Mouse (Mus musculus) left cerebral cortex, adult 2 months (tissue): ENCODE data around the gene Arl8a. TPM values are rescaled to one million over a fixed set of nuclear protein-coding genes. Genes with fewer than 3 reads are reported as not detected.
"Not testable (repeated sequence)": the region's sequence is repeated elsewhere in the genome, so short reads cannot be mapped to it uniquely, and the experiment has no call there.

Source experiments
- DNase-seq, 2 experiments: peaks; one replicate each; pipeline ENCODE4 v3.0.0; 2021 to 2022; ENCODE audit warnings: low spot score in 2 of 2, mixed read lengths in 1 of 2; ENCODE audit errors: extremely low spot score in 1 of 2
- H3K27ac ChIP-seq: fragments of 200-600 bp; 2 replicates; pipeline ENCODE4 v1.8.1; 2022
- H3K4me3 ChIP-seq: fragments of 200-600 bp; 2 replicates; pipeline ENCODE4 v1.8.1; 2022
- CTCF ChIP-seq: fragments of 200-600 bp; IDR thresholded peaks from 2 replicates; pipeline ENCODE4 v1.8.1; 2022; ENCODE audit warnings: antibody characterized with exemption, mild to moderate bottlenecking, moderate library complexity
- intact Hi-C: fragments of 180-260 bp; cut with DNase I; formaldehyde crosslinking; loops from one replicate; pipeline ENCODE4 v1.15.1; 2025
- long read RNA-seq, 2 experiments: library from polyadenylated mRNA; stranded (forward); transcript quantifications; one replicate each; pipeline ENCODE4 v2.0.0; 2021; ENCODE audit warnings: borderline mapping rate in 2 of 2
- total RNA-seq, 2 experiments: library from RNA; stranded (reverse); gene quantifications; 2 replicates each; pipeline ENCODE4 v1.2.3; 2021

Gene Arl8a
- 100 to 1,000 TPM; 262 to 263 TPM for total RNA-seq
- long read RNA-seq, experiment 1, transcript Arl8a-201 (7 exons, 1,713 nt), result major isoform, 203 of 229 reads
- long read RNA-seq, experiment 1, partial matches to known transcripts, result 6 of 229 reads
- long read RNA-seq, experiment 1, other reads (novel, unspliced or antisense), result 18 of 229 reads
- long read RNA-seq, experiment 2, transcript Arl8a-201 (7 exons, 1,713 nt), result major isoform, 149 of 170 reads
- long read RNA-seq, experiment 2, partial matches to known transcripts, result 4 of 170 reads
- long read RNA-seq, experiment 2, other reads (novel, unspliced or antisense), result 16 of 170 reads

DNA sequence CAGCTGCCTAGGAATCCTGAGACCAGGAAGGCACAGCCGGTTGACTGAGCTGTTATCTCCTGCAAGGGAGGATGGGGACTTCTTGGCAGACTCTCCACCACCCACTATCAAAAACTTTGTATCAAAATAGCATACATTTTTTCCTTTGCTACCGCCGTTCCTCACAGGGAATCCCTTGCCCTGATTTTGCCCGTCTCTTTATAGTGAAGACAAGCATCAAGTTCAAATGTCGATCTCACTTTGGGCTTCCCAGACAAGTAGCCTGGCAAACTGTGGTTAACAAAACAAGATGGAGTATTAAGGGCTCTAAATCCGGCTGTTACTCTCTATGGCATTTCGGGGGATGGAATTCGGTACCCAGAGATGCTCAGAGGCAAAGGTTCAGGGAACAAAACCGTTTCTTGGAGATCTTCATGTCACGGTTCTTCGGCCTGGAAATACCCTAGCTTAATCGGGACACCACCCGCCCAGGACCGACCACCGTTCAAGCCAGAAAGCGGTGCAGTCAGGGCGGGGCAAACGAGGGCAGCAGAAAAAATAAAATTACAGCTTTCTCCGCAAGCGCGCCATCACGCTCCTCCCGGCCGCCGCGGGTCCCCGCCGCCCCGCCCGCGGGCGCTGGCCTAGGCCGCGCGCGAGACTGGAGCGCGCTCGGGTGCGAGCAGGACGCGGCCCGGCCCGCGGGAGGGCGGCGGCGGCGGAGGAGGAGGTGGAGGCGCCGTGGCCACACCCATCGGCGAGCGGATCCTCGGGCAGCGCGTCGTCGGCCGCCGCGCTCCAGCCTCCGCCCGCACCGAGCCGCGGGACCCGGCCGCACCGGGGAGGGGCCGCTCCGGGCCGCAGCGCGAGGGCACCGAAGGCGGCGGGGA, at the start of gene Arl8a:
Gene Arl8a, plus strand, starts transcription at position 748 of the 869 bp plus-strand sequence.
- Histone ChIP-seq H3K27ac (peak within 1 kb of the TSS; percentile 98), H3K4me3 (peak within 1 kb of the TSS; percentile 75)
- intact Hi-C loops, result loop anchor here (2.0 kb wide), 1 partner anchor 222 kb away; no protein-coding TSS in a partner anchor
- peak; percentile 87 to 89 for DNase-seq
- no peak for TF ChIP-seq CTCF

DNA sequence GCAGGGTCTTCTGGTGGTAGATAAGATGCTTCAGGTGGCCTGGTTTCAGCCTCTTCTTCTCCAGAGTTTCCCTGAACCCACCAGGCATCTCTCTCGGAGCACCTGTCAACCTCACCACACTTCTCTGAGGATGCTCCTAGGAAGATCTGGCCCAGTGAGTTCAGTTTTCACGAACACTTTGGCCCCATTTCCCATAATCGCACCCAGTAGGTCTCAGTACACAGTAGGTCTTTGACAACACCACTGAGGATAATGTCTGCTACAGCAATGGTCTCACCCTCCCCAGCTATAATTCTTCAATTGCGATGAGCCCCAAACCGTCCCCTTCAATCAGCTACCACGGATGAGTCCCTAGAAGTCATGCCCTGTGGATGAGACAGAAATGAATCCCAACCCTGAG, 49.2 kb upstream of the Arl8a start:
- Histone ChIP-seq H3K4me3 (no peak overlapping the region), H3K27ac (no peak overlapping the region)
- no peak for DNase-seq
- intact Hi-C loops, result no loop called here
- no peak for TF ChIP-seq CTCF

DNA sequence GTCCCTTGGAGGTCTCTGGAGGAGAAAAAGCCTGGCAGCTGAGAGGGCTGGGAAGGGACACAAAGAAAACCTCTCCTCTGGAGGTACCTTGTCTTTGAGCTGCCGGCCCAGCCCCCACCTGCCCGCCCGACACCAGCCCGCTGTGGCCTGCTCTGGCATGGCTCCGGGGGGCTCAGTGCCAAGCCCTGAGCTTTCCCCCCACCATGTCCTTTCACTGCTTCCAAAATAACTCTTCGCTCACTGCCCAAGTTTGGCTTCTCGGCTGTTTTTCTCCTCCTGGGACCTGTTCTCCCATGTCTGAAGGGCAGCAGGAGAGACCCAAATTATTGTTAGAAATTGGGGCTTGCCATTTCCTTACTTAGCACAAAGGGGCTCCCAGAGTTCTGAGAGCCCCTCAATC, 48.2 kb upstream of the Arl8a start:
- no peak for DNase-seq
- H3K4me3 ChIP-seq, result no peak overlapping the region
- H3K27ac ChIP-seq, result no peak overlapping the region
- intact Hi-C loops, result no loop called here
- TF ChIP-seq CTCF, result no peak

DNA sequence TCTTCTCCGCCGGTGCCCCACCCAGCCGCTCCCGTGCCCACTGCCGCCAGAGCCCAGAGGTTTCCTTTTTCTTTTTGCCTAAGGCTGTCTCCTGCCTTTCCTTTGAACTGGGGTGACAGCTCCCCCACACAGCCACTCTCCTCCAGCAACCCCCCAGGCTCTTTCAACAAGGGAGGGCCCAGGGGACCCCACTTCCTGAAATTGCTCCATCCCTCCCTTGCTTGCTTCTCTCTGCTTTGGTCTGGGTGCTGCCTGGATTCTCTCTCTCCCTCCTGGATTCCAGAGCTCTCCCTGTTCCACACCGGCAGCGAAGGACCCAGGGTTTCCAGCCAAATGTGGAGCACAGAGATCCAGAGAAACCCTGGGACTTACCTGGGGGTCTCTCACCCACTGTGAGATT, 46.2 kb upstream of the Arl8a start:
- TF ChIP-seq CTCF, result no peak
- no peak overlapping the region for H3K4me3 ChIP-seq
- intact Hi-C loops, result no loop called here

GRCm38 (mm10) chr1:135105124-135105523, 41.5 kb upstream of the Arl8a start, which contains the start of gene Lgr6:
Gene Lgr6, minus strand, starts transcription at chr1:135105276.
- no peak within 1 kb of the TSS for H3K27ac ChIP-seq
- intact Hi-C loops, result loop anchor here (5.0 kb wide), 1 partner anchor 133 kb away; no protein-coding TSS in a partner anchor
- H3K4me3 ChIP-seq, result peak within 1 kb of the TSS; percentile 13; the same call in 1 of the 2 replicates
- no peak for DNase-seq
- TF ChIP-seq CTCF, result no peak

More for the DNA sequence above, 46.2 kb upstream of the Arl8a start:
- no peak overlapping the region for H3K27ac ChIP-seq
- DNase-seq, result no peak

GRCm38 (mm10) chr1:135105951-135106350, 40.7 kb upstream of the Arl8a start:
- no peak overlapping the region for H3K4me3 ChIP-seq
- DNase-seq, result peak; percentile 63 to 69
- peak; percentile 92 for TF ChIP-seq CTCF
- intact Hi-C loops, result loop anchor here (1.0 to 5.0 kb wide), 2 partner anchors 117 to 134 kb away; no protein-coding TSS in a partner anchor
- no peak overlapping the region for H3K27ac ChIP-seq

- DNase-seq, result no peak
- peak; percentile 52 for TF ChIP-seq CTCF
- no peak overlapping the region for H3K4me3 ChIP-seq
- intact Hi-C loops, result loop anchor here (5.0 kb wide), 1 partner anchor 136 kb away; no protein-coding TSS in a partner anchor
- H3K27ac ChIP-seq, result no peak overlapping the region
These were observed 38.0 kb upstream of the Arl8a start for GRCm38 (mm10) chr1:135108611-135109010.

DNA sequence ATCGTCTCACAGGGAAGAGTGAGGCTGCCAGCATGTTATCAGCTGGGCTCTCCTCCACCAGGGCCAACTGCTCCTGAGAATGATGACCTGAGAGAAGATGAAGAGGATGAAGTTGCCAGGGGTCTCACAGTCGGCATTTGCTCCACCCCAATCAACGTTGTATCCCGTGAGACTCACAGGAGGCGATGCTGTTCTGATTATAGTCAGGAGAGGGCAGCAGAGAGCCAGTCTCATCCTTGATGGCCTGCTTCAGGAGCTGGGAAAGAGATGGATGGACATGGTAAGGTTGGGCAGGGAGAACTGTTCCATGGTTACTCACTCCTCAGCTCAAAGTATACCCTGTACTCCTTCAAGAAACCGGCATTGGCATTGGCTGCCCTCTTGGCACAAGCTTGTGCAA, 36.5 kb upstream of the Arl8a start:
- intact Hi-C loops, result loop anchor here (1.0 kb wide), 2 partner anchors 26 to 121 kb away; no protein-coding TSS in a partner anchor
- peak; percentile 97 for TF ChIP-seq CTCF
- no peak overlapping the region for H3K4me3 ChIP-seq
- no peak overlapping the region for H3K27ac ChIP-seq
- peak; percentile 66 to 81 for DNase-seq

- H3K27ac ChIP-seq, DNase-seq, H3K4me3 ChIP-seq, intact Hi-C loops: not testable (repeated sequence)
These were observed 35.4 kb upstream of the Arl8a start for GRCm38 (mm10) chr1:135111271-135111670.

DNA sequence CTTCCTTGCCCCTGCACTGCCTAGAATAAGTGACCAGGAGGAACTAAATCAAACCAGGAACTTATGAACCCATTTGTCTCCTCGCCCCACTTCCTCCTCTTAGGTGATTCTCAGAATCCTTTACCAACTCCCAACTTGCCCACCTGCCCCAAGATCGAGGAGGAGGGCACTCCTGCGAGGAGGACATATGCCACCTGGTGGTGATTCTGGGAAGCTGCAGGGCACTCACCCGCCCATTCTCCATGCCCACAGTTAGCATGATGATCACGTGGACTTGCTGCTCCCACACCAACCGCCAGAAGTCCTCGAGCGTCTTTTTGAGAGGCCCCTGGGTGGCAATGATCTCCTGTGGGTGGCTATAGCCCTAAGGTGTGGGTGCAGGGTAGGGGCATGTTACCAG, 34.0 kb upstream of the Arl8a start:
- H3K27ac ChIP-seq, result no peak overlapping the region
- DNase-seq, result no peak
- intact Hi-C loops, result no loop called here
- peak; percentile 84 for TF ChIP-seq CTCF
- H3K4me3 ChIP-seq, result no peak overlapping the region

- TF ChIP-seq CTCF, result no peak
- no peak overlapping the region for H3K27ac ChIP-seq
- intact Hi-C loops, result no loop called here
- no peak for DNase-seq
- no peak overlapping the region for H3K4me3 ChIP-seq
These were observed 21.9 kb upstream of the Arl8a start for GRCm38 (mm10) chr1:135124573-135125363.
